Mouse (Mus musculus): ENCODE results near the gene Mecp2. TPM values are rescaled to one million over a fixed set of nuclear protein-coding genes. Genes with fewer than 3 reads are reported as not detected.
"Not testable (repeated sequence)": the region's sequence is repeated elsewhere in the genome, so short reads cannot be mapped to it uniquely, and the experiment has no call there.

The Mecp2 gene
- polyA plus RNA-seq (2015; fragmentation: Nextera tagmentation; extraction: Ambion mirVana) = 9.9 and 10.7 TPM in 2 replicates

GRCm38 (mm10) chrX:74135263-74135662 is at the start of gene Mecp2:
Gene Mecp2 (minus strand): TSS chrX:74135363.
- H3K9ac ChIP-seq; H3K27ac ChIP-seq (replicated peaks); H3K4me1 ChIP-seq; H3K4me3 ChIP-seq; H3K9me3 ChIP-seq; ATAC-seq (ENCODE audit: extremely low read depth, insufficient number of reproducible peaks, low FRiP score, low TSS enrichment); H3K27me3 ChIP-seq (replicated peaks); H3K4me2 ChIP-seq; H3K36me3 ChIP-seq: not testable (repeated sequence)
- WGBS = 24% methylated on average over 1 of the region's 1 CpGs

- Histone ChIP-seq H3K27me3 (replicated peaks) (no peaks in the 10 kb centered on the region), H3K9ac (no peak within 1 kb of the TSS), H3K4me2 (no peak within 1 kb of the TSS), H3K9me3 (peaks cover 3% of the 10 kb centered on the region; the same call in 1 of the 2 replicates), H3K36me3 (no peaks in the 10 kb centered on the region), H3K4me1 (no peaks in the 10 kb centered on the region), H3K27ac (replicated peaks) (no peak within 1 kb of the TSS), H3K4me3 (no peak within 1 kb of the TSS)
- no peak for ATAC-seq (ENCODE audit: extremely low read depth, insufficient number of reproducible peaks, low FRiP score, low TSS enrichment)
- WGBS = 81% methylated on average over 17 of the region's 17 CpGs
Measured at GRCm38 (mm10) chrX:74176959-74177358, 41.8 kb upstream of the Mecp2 start, which contains the start of gene Tktl1. Gene Tktl1 (plus strand): TSS chrX:74177259.

- Histone ChIP-seq H3K9me3 (no peaks in the 10 kb centered on the region), H3K4me2 (no peak within 1 kb of the TSS), H3K27ac (replicated peaks) (no peak within 1 kb of the TSS), H3K27me3 (replicated peaks) (no peaks in the 10 kb centered on the region), H3K4me1 (no peaks in the 10 kb centered on the region), H3K9ac (no peak within 1 kb of the TSS), H3K36me3 (no peaks in the 10 kb centered on the region), H3K4me3 (no peak within 1 kb of the TSS)
- WGBS = 89% methylated on average over 1 of the region's 1 CpGs
- ATAC-seq (ENCODE audit: extremely low read depth, insufficient number of reproducible peaks, low FRiP score, low TSS enrichment) = no peak
Measured at GRCm38 (mm10) chrX:74167738-74168137, 32.6 kb upstream of the Mecp2 start, which contains the start of gene Tex28. Gene Tex28 (minus strand): TSS chrX:74167838.

GRCm38 (mm10) chrX:74127164-74127563 is 8.0 kb downstream of the Mecp2 start, which contains the start of gene Opn1mw:
Gene Opn1mw (plus strand): TSS chrX:74127464.
- Histone ChIP-seq H3K4me1 (no peaks in the 10 kb centered on the region), H3K9ac (no peak within 1 kb of the TSS), H3K27me3 (replicated peaks) (peaks cover 34% of the 10 kb centered on the region), H3K36me3 (no peaks in the 10 kb centered on the region), H3K27ac (replicated peaks) (no peak within 1 kb of the TSS), H3K9me3 (no peaks in the 10 kb centered on the region), H3K4me3 (no peak within 1 kb of the TSS), H3K4me2 (no peak within 1 kb of the TSS)
- ATAC-seq (ENCODE audit: extremely low read depth, insufficient number of reproducible peaks, low FRiP score, low TSS enrichment) = no peak

GRCm38 (mm10) chrX:74124975-74125374 is 10.2 kb downstream of the Mecp2 start:
- Histone ChIP-seq H3K9me3 (no peaks in the 10 kb centered on the region), H3K9ac (no peak overlapping the region), H3K27ac (replicated peaks) (no peak overlapping the region), H3K4me2 (no peak overlapping the region), H3K4me3 (no peak overlapping the region), H3K36me3 (no peaks in the 10 kb centered on the region), H3K27me3 (replicated peaks) (peaks cover 30% of the 10 kb centered on the region), H3K4me1 (no peaks in the 10 kb centered on the region)
- no peak for ATAC-seq (ENCODE audit: extremely low read depth, insufficient number of reproducible peaks, low FRiP score, low TSS enrichment)
- 44% methylated on average over 2 of the region's 2 CpGs for WGBS

GRCm38 (mm10) chrX:74115511-74115910 is 19.7 kb downstream of the Mecp2 start:
- Histone ChIP-seq H3K27me3 (replicated peaks) (0 out of 2 replicates have a peak, but pooled peaks cover 9% of the 10 kb centered on the region), H3K4me2 (peak overlapping the region; percentile 63), H3K36me3 (no peaks in the 10 kb centered on the region), H3K9ac (0 out of 2 replicates have a peak overlapping the region, but pooled peaks have one; percentile 66), H3K4me3 (peak overlapping the region; percentile 43), H3K27ac (replicated peaks) (no peak overlapping the region), H3K4me1 (no peaks in the 10 kb centered on the region), H3K9me3 (no peaks in the 10 kb centered on the region)
- no peak for ATAC-seq (ENCODE audit: extremely low read depth, insufficient number of reproducible peaks, low FRiP score, low TSS enrichment)
- 16% methylated on average over 10 of the region's 10 CpGs for WGBS

- Histone ChIP-seq H3K9ac (no peak overlapping the region), H3K27ac (replicated peaks) (no peak overlapping the region), H3K27me3 (replicated peaks) (0 out of 2 replicates have a peak, but pooled peaks cover 3% of the 10 kb centered on the region), H3K4me1 (no peaks in the 10 kb centered on the region), H3K36me3 (no peaks in the 10 kb centered on the region), H3K9me3 (no peaks in the 10 kb centered on the region), H3K4me3 (no peak overlapping the region), H3K4me2 (no peak overlapping the region)
- ATAC-seq (ENCODE audit: extremely low read depth, insufficient number of reproducible peaks, low FRiP score, low TSS enrichment) = no peak
Measured at GRCm38 (mm10) chrX:74114036-74114435, 21.1 kb downstream of the Mecp2 start.

- Histone ChIP-seq H3K27ac (replicated peaks) (no peak overlapping the region), H3K27me3 (replicated peaks) (0 out of 2 replicates have a peak, but pooled peaks cover 3% of the 10 kb centered on the region), H3K4me1 (peaks cover 5% of the 10 kb centered on the region; the same call in 1 of the 2 replicates), H3K4me3 (no peak overlapping the region), H3K9ac (no peak overlapping the region), H3K36me3 (no peaks in the 10 kb centered on the region), H3K9me3 (no peaks in the 10 kb centered on the region), H3K4me2 (no peak overlapping the region)
- ATAC-seq (ENCODE audit: extremely low read depth, insufficient number of reproducible peaks, low FRiP score, low TSS enrichment) = no peak
- 19% methylated on average over 3 of the region's 3 CpGs for WGBS
Measured at GRCm38 (mm10) chrX:74108747-74109146, 26.4 kb downstream of the Mecp2 start.

- no peaks in the 10 kb centered on the region for H3K36me3 ChIP-seq
- 0 out of 2 replicates have a peak, but pooled peaks cover 3% of the 10 kb centered on the region for H3K27me3 ChIP-seq (replicated peaks)
- H3K9ac ChIP-seq = no peak overlapping the region
- peaks cover 8% of the 10 kb centered on the region; the same call in 1 of the 2 replicates for H3K4me1 ChIP-seq
- no peaks in the 10 kb centered on the region for H3K9me3 ChIP-seq
- no peak for ATAC-seq (ENCODE audit: extremely low read depth, insufficient number of reproducible peaks, low FRiP score, low TSS enrichment)
- 25% methylated on average over 2 of the region's 2 CpGs for WGBS
- no peak overlapping the region for H3K4me2 ChIP-seq
- no peak overlapping the region for H3K27ac ChIP-seq (replicated peaks)
- H3K4me3 ChIP-seq = no peak overlapping the region
Measured at GRCm38 (mm10) chrX:74105916-74106315, 29.2 kb downstream of the Mecp2 start.

GRCm38 (mm10) chrX:74103457-74104188 is 31.5 kb downstream of the Mecp2 start:
- Histone ChIP-seq H3K36me3 (no peaks in the 10 kb centered on the region), H3K4me2 (peak overlapping the region; percentile 43), H3K4me3 (0 out of 2 replicates have a peak overlapping the region, but pooled peaks have one; percentile 8), H3K27me3 (replicated peaks) (no peaks in the 10 kb centered on the region), H3K9ac (no peak overlapping the region), H3K9me3 (no peaks in the 10 kb centered on the region), H3K4me1 (peaks cover 4% of the 10 kb centered on the region; the same call in 1 of the 2 replicates), H3K27ac (replicated peaks) (peak overlapping the region; percentile 89)
- ATAC-seq (ENCODE audit: extremely low read depth, insufficient number of reproducible peaks, low FRiP score, low TSS enrichment) = no peak; the same call in 1 of the 2 replicates
- 40% methylated on average over 4 of the region's 4 CpGs for WGBS

GRCm38 (mm10) chrX:74095130-74095529 is 40.0 kb downstream of the Mecp2 start:
- ATAC-seq (ENCODE audit: extremely low read depth, insufficient number of reproducible peaks, low FRiP score, low TSS enrichment) = no peak
- Histone ChIP-seq H3K27ac (replicated peaks) (no peak overlapping the region), H3K4me2 (no peak overlapping the region), H3K27me3 (replicated peaks) (peaks cover 3% of the 10 kb centered on the region; the same call in 1 of the 2 replicates), H3K36me3 (no peaks in the 10 kb centered on the region), H3K9ac (no peak overlapping the region), H3K4me3 (no peak overlapping the region), H3K4me1 (no peaks in the 10 kb centered on the region), H3K9me3 (no peaks in the 10 kb centered on the region)
- 62% methylated on average over 1 of the region's 1 CpGs for WGBS

Measured in heart, embryonic 13.5 days (tissue).